In the genomic region with DNA sequence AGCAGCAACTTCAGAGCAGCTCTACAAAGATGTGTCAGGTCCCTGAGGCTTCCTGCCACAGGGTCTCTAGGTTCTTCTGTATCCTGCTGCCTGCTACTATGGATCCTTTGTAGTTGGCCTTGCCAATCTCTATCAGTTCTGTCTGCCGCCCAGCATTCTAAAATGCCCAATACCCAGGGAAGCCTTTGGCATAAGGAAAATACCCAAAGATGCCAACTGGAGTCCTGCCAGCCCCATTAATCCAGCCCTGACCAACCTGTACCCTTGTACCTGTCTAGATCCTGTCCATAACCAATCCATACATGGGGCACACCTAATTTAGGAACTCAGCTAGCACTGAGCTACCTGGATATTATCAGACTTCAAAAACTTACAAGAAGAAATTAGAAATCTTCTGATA, we compare ENCODE assay signal across 15 mouse cellular contexts. TPM values are rescaled to one million over a fixed set of nuclear protein-coding genes. Genes with fewer than 3 reads are reported as not detected.
DNase-seq lines count a peak whose midpoint lies in the region; ATAC-seq and TF ChIP-seq lines count a peak whose summit lies in the region.
"Had no signal": no experiment of that assay in that cellular context is flagged by ENCODE, and none has a peak within 500 bp of the region (broad histone marks: within the 10 kb centered on the region; RNA-seq: fewer than 3 reads in every experiment).

No protein-coding gene starts in this region.

- WGBS in forebrain, embryonic 15.5 days: 67% methylated on average over 1 of the region's 1 CpGs
- WGBS in forebrain, embryonic 11.5 days: 100% methylated on average over 1 of the region's 1 CpGs
- WGBS in liver, embryonic 11.5 days: 87% methylated on average over 1 of the region's 1 CpGs
- 80% methylated on average over 1 of the region's 1 CpGs for WGBS in liver, postnatal 0 days (ENCODE audit: insufficient replicate concordance)
- WGBS in forebrain, postnatal 0 days: 69% methylated on average over 1 of the region's 1 CpGs
- 82% methylated on average over 1 of the region's 1 CpGs for WGBS in liver, embryonic 13.5 days (ENCODE audit: insufficient replicate concordance)

- peaks cover 36% of the 10 kb centered on the region for H3K4me1 ChIP-seq in forebrain, embryonic 15.5 days
- H3K4me1 ChIP-seq in forebrain, embryonic 11.5 days (replicated peaks; ENCODE audit: control insufficient read depth, insufficient read depth, low read length): peaks cover 15% of the 10 kb centered on the region
- H3K4me1 ChIP-seq in liver, embryonic 11.5 days (replicated peaks; ENCODE audit: control insufficient read depth, insufficient read depth, low read length): peaks cover 21% of the 10 kb centered on the region
- H3K4me1 ChIP-seq in liver, postnatal 0 days (ENCODE audit: insufficient read depth): peaks cover 31% of the 10 kb centered on the region
- H3K4me1 ChIP-seq in forebrain, postnatal 0 days (ENCODE audit: insufficient read depth): peaks cover 22% of the 10 kb centered on the region
- H3K4me1 ChIP-seq in liver, embryonic 13.5 days (replicated peaks): peaks cover 48% of the 10 kb centered on the region

- H3K9me3 ChIP-seq in forebrain, embryonic 15.5 days: no peaks in the 10 kb centered on the region
- no peaks in the 10 kb centered on the region for H3K9me3 ChIP-seq in forebrain, embryonic 11.5 days (ENCODE audit: control insufficient read depth, low read length)
- no peaks in the 10 kb centered on the region for H3K9me3 ChIP-seq in liver, embryonic 11.5 days (ENCODE audit: control insufficient read depth, low read length)
- H3K9me3 ChIP-seq in liver, postnatal 0 days (ENCODE audit: low read length): no peaks in the 10 kb centered on the region
- H3K9me3 ChIP-seq in forebrain, postnatal 0 days (ENCODE audit: low read length): no peaks in the 10 kb centered on the region
- no peaks in the 10 kb centered on the region for H3K9me3 ChIP-seq in liver, embryonic 13.5 days (replicated peaks)
- H3K9me3 ChIP-seq: lung, embryonic 15.5 days; midbrain, embryonic 12.5 days had no signal

- peaks cover 35% of the 10 kb centered on the region for H3K36me3 ChIP-seq in forebrain, embryonic 15.5 days
- H3K36me3 ChIP-seq in forebrain, embryonic 11.5 days (ENCODE audit: control insufficient read depth, insufficient read depth, low read length): peaks cover 11% of the 10 kb centered on the region
- peaks cover 38% of the 10 kb centered on the region for H3K36me3 ChIP-seq in liver, embryonic 11.5 days (ENCODE audit: control insufficient read depth, insufficient read depth, low read length)
- peaks cover 40% of the 10 kb centered on the region for H3K36me3 ChIP-seq in liver, postnatal 0 days (replicated peaks; ENCODE audit: insufficient read depth, low read length)
- peaks cover 42% of the 10 kb centered on the region for H3K36me3 ChIP-seq in forebrain, postnatal 0 days (ENCODE audit: insufficient read depth)
- H3K36me3 ChIP-seq in liver, embryonic 13.5 days: peaks cover 49% of the 10 kb centered on the region

- no peak overlapping the region for H3K4me3 ChIP-seq in forebrain, embryonic 15.5 days
- H3K4me3 ChIP-seq in forebrain, embryonic 11.5 days (ENCODE audit: low read depth, low read length): no peak overlapping the region
- no peak overlapping the region for H3K4me3 ChIP-seq in liver, embryonic 11.5 days (ENCODE audit: low read depth, low read length)
- H3K4me3 ChIP-seq in liver, postnatal 0 days (ENCODE audit: low read depth, low read length): no peak overlapping the region
- no peak overlapping the region for H3K4me3 ChIP-seq in forebrain, postnatal 0 days (ENCODE audit: low read depth, low read length)
- no peak overlapping the region for H3K4me3 ChIP-seq in liver, embryonic 13.5 days (replicated peaks)
- H3K4me3 ChIP-seq: layer of hippocampus, adult 2 months; lung, embryonic 15.5 days; midbrain, embryonic 12.5 days had no signal

- no peak for ATAC-seq in forebrain, embryonic 15.5 days (replicated peaks)
- no peak for ATAC-seq in forebrain, embryonic 11.5 days (replicated peaks; ENCODE audit: low FRiP score)
- no peak for ATAC-seq in liver, embryonic 11.5 days (replicated peaks; ENCODE audit: low FRiP score)
- no peak for ATAC-seq in liver, postnatal 0 days
- no peak for ATAC-seq in forebrain, postnatal 0 days
- no peak for ATAC-seq in liver, embryonic 13.5 days (ENCODE audit: low read depth)
- ATAC-seq: CD4-positive, CD25-positive, alpha-beta regulatory T cell, adult 4 months had no signal

- H3K9ac ChIP-seq in forebrain, embryonic 15.5 days (replicated peaks): no peak overlapping the region
- H3K9ac ChIP-seq in forebrain, embryonic 11.5 days (ENCODE audit: low read length): no peak overlapping the region
- H3K9ac ChIP-seq in liver, embryonic 11.5 days (ENCODE audit: low read depth, low read length): peak overlapping the region; percentile 36; the same call in 1 of the 2 replicates
- no peak overlapping the region for H3K9ac ChIP-seq in liver, postnatal 0 days (replicated peaks)
- peak overlapping the region; percentile 22; the same call in 1 of the 2 replicates for H3K9ac ChIP-seq in forebrain, postnatal 0 days
- peak overlapping the region; percentile 45; the same call in 1 of the 2 replicates for H3K9ac ChIP-seq in liver, embryonic 13.5 days
- H3K9ac ChIP-seq: lung, embryonic 15.5 days had no signal

- no peak overlapping the region for H3K27ac ChIP-seq in forebrain, embryonic 15.5 days (replicated peaks)
- H3K27ac ChIP-seq in forebrain, embryonic 11.5 days (ENCODE audit: low read depth, low read length): no peak overlapping the region
- H3K27ac ChIP-seq in liver, embryonic 11.5 days (ENCODE audit: low read depth, low read length): no peak overlapping the region
- no peak overlapping the region for H3K27ac ChIP-seq in liver, postnatal 0 days (ENCODE audit: low read depth)
- no peak overlapping the region for H3K27ac ChIP-seq in forebrain, postnatal 0 days (ENCODE audit: low read depth, low read length)
- no peak overlapping the region for H3K27ac ChIP-seq in liver, embryonic 13.5 days
- H3K27ac ChIP-seq: layer of hippocampus, adult 2 months; lung, embryonic 15.5 days; midbrain, embryonic 12.5 days had no signal

- TF ChIP-seq EP300 in liver, postnatal 0 days (IDR thresholded peaks at IDR 0.05; ENCODE audit: low read depth): no peak

- 0 out of 2 replicates have a peak overlapping the region, but pooled peaks have one; percentile 2 for H3K4me2 ChIP-seq in forebrain, embryonic 15.5 days (replicated peaks)
- H3K4me2 ChIP-seq in forebrain, embryonic 11.5 days (ENCODE audit: low read depth, low read length, severe bottlenecking): no peak overlapping the region
- no peak overlapping the region for H3K4me2 ChIP-seq in liver, embryonic 11.5 days
- no peak overlapping the region for H3K4me2 ChIP-seq in liver, postnatal 0 days (ENCODE audit: low read depth, low read length)
- 0 out of 2 replicates have a peak overlapping the region, but pooled peaks have one; percentile 13 for H3K4me2 ChIP-seq in forebrain, postnatal 0 days (ENCODE audit: low read depth)
- 0 out of 2 replicates have a peak overlapping the region, but pooled peaks have one; percentile 2 for H3K4me2 ChIP-seq in liver, embryonic 13.5 days

- no peaks in the 10 kb centered on the region for H3K27me3 ChIP-seq in forebrain, embryonic 15.5 days
- H3K27me3 ChIP-seq in forebrain, embryonic 11.5 days (ENCODE audit: control insufficient read depth, insufficient read depth, low read length): no peaks in the 10 kb centered on the region
- no peaks in the 10 kb centered on the region for H3K27me3 ChIP-seq in liver, embryonic 11.5 days (replicated peaks; ENCODE audit: control insufficient read depth, insufficient read depth, low read length)
- H3K27me3 ChIP-seq in liver, postnatal 0 days (ENCODE audit: insufficient read depth, low read length): no peaks in the 10 kb centered on the region
- no peaks in the 10 kb centered on the region for H3K27me3 ChIP-seq in forebrain, postnatal 0 days (ENCODE audit: insufficient read depth, low read length)
- H3K27me3 ChIP-seq in liver, embryonic 13.5 days: no peaks in the 10 kb centered on the region
- H3K27me3 ChIP-seq: lung, embryonic 15.5 days; midbrain, embryonic 12.5 days had no signal

- DNase-seq in forebrain, embryonic 11.5 days (ENCODE audit: low spot score): no peak
- DNase-seq in liver, embryonic 11.5 days (ENCODE audit: low spot score): no peak
- DNase-seq in liver, postnatal 0 days: no peak
- no peak for DNase-seq in forebrain, postnatal 0 days
- no peak for DNase-seq in liver, embryonic 13.5 days
- DNase-seq in ovary, adult 18-20 months (ENCODE audit: low spot score): no peak
- DNase-seq: adrenal gland, adult 8-10 months; heart, adult 18-20 months; heart, postnatal 4 days had no signal

- TF ChIP-seq CTCF in liver, postnatal 0 days (IDR thresholded peaks at IDR 0.05; ENCODE audit: low read depth): no peak
- no peak for TF ChIP-seq CTCF in forebrain, postnatal 0 days (IDR thresholded peaks at IDR 0.05; ENCODE audit: low read depth)

RNA-seq across cellular contexts. Expression of gene Deaf1, which starts 2.8 kb away (rescaled TPM):
- 140 and 142 TPM in 2 replicates for polyA plus RNA-seq in forebrain, embryonic 15.5 days (2015; fragmentation: Nextera tagmentation; extraction: Ambion mirVana)
- 74.2 and 80.8 TPM in 2 replicates for polyA plus RNA-seq in forebrain, embryonic 11.5 days (2014; fragmentation: Nextera tagmentation; extraction: Ambion mirVana)
- polyA plus RNA-seq in liver, embryonic 11.5 days (2014; fragmentation: Nextera tagmentation; extraction: Ambion mirVana): 48.6 and 54.0 TPM in 2 replicates
- polyA plus RNA-seq in liver, postnatal 0 days (2015; fragmentation: Nextera tagmentation; extraction: Ambion mirVana): 10.7 and 11.9 TPM in 2 replicates
- total RNA-seq in forebrain, postnatal 0 days (2014; rRNA removed): 238 and 239 TPM in 2 replicates
- polyA plus RNA-seq in forebrain, postnatal 0 days (2015; fragmentation: Nextera tagmentation; extraction: Ambion mirVana): 282 and 289 TPM in 2 replicates
- 16.3 and 17.1 TPM in 2 replicates for polyA plus RNA-seq in liver, embryonic 13.5 days (2015; fragmentation: Nextera tagmentation; extraction: Ambion mirVana)

RNA-seq across cellular contexts. Expression of gene Tmem80, which starts 2.9 kb away (rescaled TPM):
- polyA plus RNA-seq in forebrain, embryonic 15.5 days (2015; fragmentation: Nextera tagmentation; extraction: Ambion mirVana): 64.1 and 64.3 TPM in 2 replicates
- 33.2 and 33.5 TPM in 2 replicates for polyA plus RNA-seq in forebrain, embryonic 11.5 days (2014; fragmentation: Nextera tagmentation; extraction: Ambion mirVana)
- 22.2 and 27.4 TPM in 2 replicates for polyA plus RNA-seq in liver, embryonic 11.5 days (2014; fragmentation: Nextera tagmentation; extraction: Ambion mirVana)
- polyA plus RNA-seq in liver, postnatal 0 days (2015; fragmentation: Nextera tagmentation; extraction: Ambion mirVana): 9.2 and 11.9 TPM in 2 replicates
- total RNA-seq in forebrain, postnatal 0 days (2014; rRNA removed): 25.2 and 33.2 TPM in 2 replicates
- polyA plus RNA-seq in forebrain, postnatal 0 days (2015; fragmentation: Nextera tagmentation; extraction: Ambion mirVana): 32.9 and 34.7 TPM in 2 replicates
- 18.2 and 19.6 TPM in 2 replicates for polyA plus RNA-seq in liver, embryonic 13.5 days (2015; fragmentation: Nextera tagmentation; extraction: Ambion mirVana)

RNA-seq across cellular contexts. Expression of gene Eps8l2, which starts 14.0 kb away (rescaled TPM):
- 0.37 and 0.57 TPM in 2 replicates for polyA plus RNA-seq in forebrain, embryonic 15.5 days (2015; fragmentation: Nextera tagmentation; extraction: Ambion mirVana)
- polyA plus RNA-seq in forebrain, embryonic 11.5 days (2014; fragmentation: Nextera tagmentation; extraction: Ambion mirVana): 2.5 and 3.3 TPM in 2 replicates
- 5.4 and 7.7 TPM in 2 replicates for polyA plus RNA-seq in liver, embryonic 11.5 days (2014; fragmentation: Nextera tagmentation; extraction: Ambion mirVana)
- 22.2 and 25.4 TPM in 2 replicates for polyA plus RNA-seq in liver, postnatal 0 days (2015; fragmentation: Nextera tagmentation; extraction: Ambion mirVana)
- total RNA-seq in forebrain, postnatal 0 days (2014; rRNA removed): 1.0 and 1.1 TPM in 2 replicates
- 0.74 and 0.82 TPM in 2 replicates for polyA plus RNA-seq in forebrain, postnatal 0 days (2015; fragmentation: Nextera tagmentation; extraction: Ambion mirVana)
- polyA plus RNA-seq in liver, embryonic 13.5 days (2015; fragmentation: Nextera tagmentation; extraction: Ambion mirVana): 5.1 and 6.6 TPM in 2 replicates
- polyA plus RNA-seq: CD4-positive, CD25-positive, alpha-beta regulatory T cell, adult 4 months had no signal

RNA-seq across cellular contexts. Expression of gene Drd4, which starts 32.9 kb away (rescaled TPM):
- 0.64 and 0.78 TPM in 2 replicates for polyA plus RNA-seq in forebrain, embryonic 15.5 days (2015; fragmentation: Nextera tagmentation; extraction: Ambion mirVana)
- polyA plus RNA-seq in forebrain, embryonic 11.5 days (2014; fragmentation: Nextera tagmentation; extraction: Ambion mirVana): 0.24 and 0.43 TPM in 2 replicates
- 0.16 and 0.17 TPM in 2 replicates for polyA plus RNA-seq in liver, embryonic 11.5 days (2014; fragmentation: Nextera tagmentation; extraction: Ambion mirVana)
- polyA plus RNA-seq in liver, postnatal 0 days (2015; fragmentation: Nextera tagmentation; extraction: Ambion mirVana): not detected in 2 replicates
- total RNA-seq in forebrain, postnatal 0 days (2014; rRNA removed): 0.31 and 0.38 TPM in 2 replicates
- polyA plus RNA-seq in forebrain, postnatal 0 days (2015; fragmentation: Nextera tagmentation; extraction: Ambion mirVana): 0.90 and 0.98 TPM in 2 replicates
- 0.03 TPM in 1 of 2 replicates, not detected in the other for polyA plus RNA-seq in liver, embryonic 13.5 days (2015; fragmentation: Nextera tagmentation; extraction: Ambion mirVana)
- total RNA-seq: heart, adult 18-20 months; heart, postnatal 4 days had no signal
- polyA plus RNA-seq: CD4-positive, CD25-positive, alpha-beta regulatory T cell, adult 4 months had no signal

RNA-seq across cellular contexts. Expression of gene Sct, which starts 45.8 kb away (rescaled TPM):
- 1.4 TPM in 2 replicates for polyA plus RNA-seq in forebrain, embryonic 15.5 days (2015; fragmentation: Nextera tagmentation; extraction: Ambion mirVana)
- 2.5 TPM in 2 replicates for polyA plus RNA-seq in forebrain, embryonic 11.5 days (2014; fragmentation: Nextera tagmentation; extraction: Ambion mirVana)
- 1.2 and 1.6 TPM in 2 replicates for polyA plus RNA-seq in liver, embryonic 11.5 days (2014; fragmentation: Nextera tagmentation; extraction: Ambion mirVana)
- not detected in 2 replicates for polyA plus RNA-seq in liver, postnatal 0 days (2015; fragmentation: Nextera tagmentation; extraction: Ambion mirVana)
- total RNA-seq in forebrain, postnatal 0 days (2014; rRNA removed): not detected in 2 replicates
- polyA plus RNA-seq in forebrain, postnatal 0 days (2015; fragmentation: Nextera tagmentation; extraction: Ambion mirVana): 2.9 and 3.9 TPM in 2 replicates
- 0.22 TPM in 1 of 2 replicates, not detected in the other for polyA plus RNA-seq in liver, embryonic 13.5 days (2015; fragmentation: Nextera tagmentation; extraction: Ambion mirVana)
- total RNA-seq: heart, adult 18-20 months; heart, postnatal 4 days; layer of hippocampus, adult 2 months; left cerebral cortex, postnatal 14 days had no signal
- polyA plus RNA-seq: CD4-positive, CD25-positive, alpha-beta regulatory T cell, adult 4 months had no signal

Comparison
In these comparisons a context has a peak if more than half of its experiments do, and no peak if none do; other contexts are left out.
1. H3K4me2 ChIP-seq: peak in forebrain, embryonic 15.5 days (single experiment), forebrain, postnatal 0 days (single experiment) and liver, embryonic 13.5 days (single experiment); none in forebrain, embryonic 11.5 days (single experiment), liver, embryonic 11.5 days (single experiment) and liver, postnatal 0 days (single experiment).
2. H3K9ac ChIP-seq: peak in liver, embryonic 11.5 days (single experiment), forebrain, postnatal 0 days (single experiment) and liver, embryonic 13.5 days (single experiment); none in forebrain, embryonic 15.5 days (single experiment), forebrain, embryonic 11.5 days (single experiment) and liver, postnatal 0 days (single experiment).